Mouse (Mus musculus): ENCODE data around the gene Pakap. TPM values are rescaled to one million over a fixed set of nuclear protein-coding genes. Genes with fewer than 3 reads are reported as not detected.

The Pakap gene
- polyA plus RNA-seq, 1 experiment: not detected

- no peak for TF ChIP-seq GATA1 (IDR thresholded peaks at IDR 0.05; ENCODE audit: low read length)
Measured at GRCm38 (mm10) chr4:57730801-57731598, 163.0 kb downstream of the Pakap start.

- TF ChIP-seq GATA1 (IDR thresholded peaks at IDR 0.05; ENCODE audit: low read length): no peak
Measured at GRCm38 (mm10) chr4:57732351-57732750, 164.4 kb downstream of the Pakap start.

- no peak for TF ChIP-seq GATA1 (IDR thresholded peaks at IDR 0.05; ENCODE audit: low read length)
Measured at GRCm38 (mm10) chr4:57733445-57733844, 165.5 kb downstream of the Pakap start.

GRCm38 (mm10) chr4:57735426-57735825, 167.4 kb downstream of the Pakap start:
- no peak for TF ChIP-seq GATA1 (IDR thresholded peaks at IDR 0.05; ENCODE audit: low read length)

GRCm38 (mm10) chr4:57738856-57739552, 171.0 kb downstream of the Pakap start:
- TF ChIP-seq GATA1 (IDR thresholded peaks at IDR 0.05; ENCODE audit: low read length): no peak

- no peak for TF ChIP-seq GATA1 (IDR thresholded peaks at IDR 0.05; ENCODE audit: low read length)
Measured at GRCm38 (mm10) chr4:57743325-57743929, 175.4 kb downstream of the Pakap start.

GRCm38 (mm10) chr4:57750651-57751050, 182.7 kb downstream of the Pakap start:
- no peak for TF ChIP-seq GATA1 (IDR thresholded peaks at IDR 0.05; ENCODE audit: low read length)

- TF ChIP-seq GATA1 (IDR thresholded peaks at IDR 0.05; ENCODE audit: low read length): no peak
Measured at GRCm38 (mm10) chr4:57751054-57751453, 183.1 kb downstream of the Pakap start.

- no peak for TF ChIP-seq GATA1 (IDR thresholded peaks at IDR 0.05; ENCODE audit: low read length)
Measured at GRCm38 (mm10) chr4:57751566-57751965, 183.6 kb downstream of the Pakap start.

GRCm38 (mm10) chr4:57755085-57755484, 187.1 kb downstream of the Pakap start:
- TF ChIP-seq GATA1 (IDR thresholded peaks at IDR 0.05; ENCODE audit: low read length): no peak

- no peak for TF ChIP-seq GATA1 (IDR thresholded peaks at IDR 0.05; ENCODE audit: low read length)
Measured at GRCm38 (mm10) chr4:57757997-57758396, 190.0 kb downstream of the Pakap start.

GRCm38 (mm10) chr4:57762424-57762823, 194.4 kb downstream of the Pakap start:
- no peak for TF ChIP-seq GATA1 (IDR thresholded peaks at IDR 0.05; ENCODE audit: low read length)

GRCm38 (mm10) chr4:57764392-57764791, 196.4 kb downstream of the Pakap start:
- TF ChIP-seq GATA1 (IDR thresholded peaks at IDR 0.05; ENCODE audit: low read length): no peak

GRCm38 (mm10) chr4:57764926-57765325, 196.9 kb downstream of the Pakap start:
- TF ChIP-seq GATA1 (IDR thresholded peaks at IDR 0.05; ENCODE audit: low read length): no peak

GRCm38 (mm10) chr4:57765806-57766205, 197.8 kb downstream of the Pakap start:
- TF ChIP-seq GATA1 (IDR thresholded peaks at IDR 0.05; ENCODE audit: low read length): no peak

- TF ChIP-seq GATA1 (IDR thresholded peaks at IDR 0.05; ENCODE audit: low read length): no peak
Measured at GRCm38 (mm10) chr4:57769007-57769406, 201.0 kb downstream of the Pakap start.
